Mouse (Mus musculus) forebrain, postnatal 0 days (tissue): ENCODE measurements around the gene Polrmt. TPM values are rescaled to one million over a fixed set of nuclear protein-coding genes. Genes with fewer than 3 reads are reported as not detected.

Experiments
- ATAC-seq: fragments of 200-750 bp; cut with Nextera tagmentation; 2 replicates; pipeline ENCODE4 v1.8.0; 2017; ENCODE audit warnings: mild to moderate bottlenecking, moderate library complexity
- DNase-seq: peaks from one replicate; pipeline ENCODE4 v3.0.0-alpha.2; 2015
- H3K27ac ChIP-seq: fragments of 300-500 bp; sonication (generic); 2 replicates; pipeline ENCODE4 v1.5.1; 2014; ENCODE audit warnings: low read depth, mild to moderate bottlenecking, antibody characterized with exemption, low read length, moderate library complexity, mixed read lengths
- H3K27me3 ChIP-seq: fragments of 300-500 bp; sonication (generic); 2 replicates; pipeline ENCODE4 v1.6.1; 2014; ENCODE audit warnings: mild to moderate bottlenecking, low read length, mixed read lengths; ENCODE audit not compliant: insufficient read depth
- H3K36me3 ChIP-seq: fragments of 300-500 bp; sonication (generic); 2 replicates; pipeline ENCODE4 v1.6.1; 2014; ENCODE audit warnings: mild to moderate bottlenecking, moderate library complexity; ENCODE audit not compliant: insufficient read depth
- H3K4me1 ChIP-seq: fragments of 300-500 bp; sonication (generic); 2 replicates; pipeline ENCODE4 v1.6.1; 2014; ENCODE audit warnings: antibody characterized with exemption; ENCODE audit not compliant: insufficient read depth
- H3K4me2 ChIP-seq: fragments of 300-500 bp; sonication (generic); 2 replicates; pipeline ENCODE4 v1.6.1; 2014; ENCODE audit warnings: low read depth, mild to moderate bottlenecking, moderate library complexity
- H3K4me3 ChIP-seq: fragments of 300-500 bp; sonication (generic); 2 replicates; pipeline ENCODE4 v1.5.1; 2014; ENCODE audit warnings: low read depth, low read length, mixed read lengths
- H3K9ac ChIP-seq: fragments of 300-500 bp; sonication (generic); 2 replicates; pipeline ENCODE4 v1.6.1; 2014; ENCODE audit warnings: mild to moderate bottlenecking
- H3K9me3 ChIP-seq: fragments of 300-500 bp; sonication (generic); 2 replicates; pipeline ENCODE4 v1.6.1; 2016; ENCODE audit warnings: low read length
- CTCF ChIP-seq: sonication (generic); IDR thresholded peaks from 2 replicates; pipeline ENCODE4 v1.5.1; 2016; ENCODE audit warnings: antibody characterized with exemption, control low read depth, low read depth
- WGBS: fragments of 180-500 bp; shearing (Covaris S2); extraction: QIAGEN DNeasy Blood & Tissue Kit; methylation state at CpG from one replicate; pipeline ENCODE4 v1.1.7; 2014; 5-methylcytosine and 5-hydroxymethylcytosine counted together
- polyA plus RNA-seq: library from polyadenylated mRNA; unstranded; fragments of >200 nt; fragmentation: Nextera tagmentation; extraction: Ambion mirVana; gene quantifications from 2 replicates; pipeline ENCODE4 v1.2.1, GENCODE M21; 2015
- total RNA-seq: library from RNA; depleted of rRNA; stranded (reverse); fragments of >200 nt; gene quantifications from 2 replicates; pipeline ENCODE4 v1.2.3, GENCODE M21; 2014

Polrmt gene
- total and polyA plus RNA-seq, 2 experiments from 2014 or later = 30.2 to 34.9 TPM

DNA sequence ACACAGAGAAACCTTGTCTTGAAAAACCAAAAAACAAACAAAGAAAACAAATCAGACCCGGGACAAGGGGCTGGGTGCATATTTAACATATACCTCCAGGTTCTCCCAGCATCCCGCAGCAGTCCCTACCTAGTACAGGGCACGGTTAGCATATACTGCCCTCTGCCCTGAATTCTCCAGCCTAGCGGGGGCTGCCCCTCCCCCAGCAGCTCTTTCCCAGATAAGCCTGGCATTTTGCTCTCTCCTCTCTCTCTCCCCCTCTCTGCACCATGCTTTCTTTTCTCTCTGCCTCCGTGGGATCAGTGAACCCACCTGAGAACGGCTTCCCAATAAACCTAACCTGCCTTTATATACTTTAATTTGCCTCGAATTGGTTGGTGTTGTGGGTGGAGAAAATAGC, 45.7 kb downstream of the Polrmt start:
- Histone ChIP-seq H3K4me2 (no peak overlapping the region), H3K27me3 (no peaks in the 10 kb centered on the region), H3K9me3 (no peaks in the 10 kb centered on the region), H3K27ac (no peak overlapping the region), H3K36me3 (no peaks in the 10 kb centered on the region), H3K4me1 (peaks cover 10% of the 10 kb centered on the region), H3K4me3 (no peak overlapping the region), H3K9ac (no peak overlapping the region)
- no peak for TF ChIP-seq CTCF
- 54% methylated on average over 7 of the region's 7 CpGs for WGBS
- no peak for DNase-seq
- no peak for ATAC-seq

DNA sequence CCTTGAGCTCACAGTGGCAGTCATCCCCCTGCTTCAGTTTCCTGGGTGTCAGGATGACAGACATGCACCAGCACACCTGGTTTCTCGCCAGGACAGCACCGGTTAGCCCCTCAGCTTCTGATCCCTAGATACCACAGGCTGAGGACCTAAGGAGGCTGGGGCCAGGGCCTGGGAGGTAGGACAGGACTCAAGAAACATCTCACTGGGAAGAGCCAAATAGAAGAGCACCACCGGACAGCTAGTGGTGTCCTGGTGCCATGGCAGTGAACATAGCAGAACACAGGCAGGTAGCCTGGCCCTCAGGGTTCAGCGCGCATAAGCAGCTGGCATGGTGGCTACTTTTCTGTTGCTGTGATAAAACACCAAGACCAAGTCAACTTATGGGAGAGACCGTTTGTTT, 47.9 kb downstream of the Polrmt start:
- no peak overlapping the region for H3K27ac ChIP-seq
- no peaks in the 10 kb centered on the region for H3K9me3 ChIP-seq
- H3K4me1 ChIP-seq = peaks cover 6% of the 10 kb centered on the region; the same call in 1 of the 2 replicates
- no peak overlapping the region for H3K4me3 ChIP-seq
- no peaks in the 10 kb centered on the region for H3K27me3 ChIP-seq
- H3K9ac ChIP-seq = no peak overlapping the region
- H3K36me3 ChIP-seq = no peaks in the 10 kb centered on the region
- ATAC-seq (no peak), DNase-seq (no peak)
- 92% methylated on average over 6 of the region's 6 CpGs for WGBS
- H3K4me2 ChIP-seq = no peak overlapping the region
- TF ChIP-seq CTCF = no peak

DNA sequence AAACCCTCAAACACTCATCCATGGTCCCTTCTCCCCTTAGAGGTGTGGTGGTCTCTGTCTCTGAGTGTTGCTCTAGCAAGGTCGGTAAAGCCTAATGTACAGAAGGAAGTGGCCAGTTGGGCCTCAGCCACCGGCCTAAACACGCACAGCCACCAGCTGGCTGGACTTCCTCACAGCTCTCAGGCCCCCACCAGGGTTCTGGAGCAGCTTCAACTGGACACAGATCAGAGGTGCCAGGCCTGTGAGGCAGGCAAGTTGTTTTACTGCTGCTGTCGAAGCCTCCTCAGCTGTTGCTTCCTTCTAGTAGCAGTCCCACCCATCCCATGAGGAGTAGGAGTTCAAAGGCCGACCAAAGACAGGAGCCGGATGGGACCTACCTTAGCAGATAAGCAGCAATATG, 48.5 kb downstream of the Polrmt start:
- Histone ChIP-seq H3K27me3 (no peaks in the 10 kb centered on the region), H3K4me1 (peaks cover 6% of the 10 kb centered on the region; the same call in 1 of the 2 replicates), H3K27ac (no peak overlapping the region), H3K36me3 (no peaks in the 10 kb centered on the region), H3K4me3 (no peak overlapping the region), H3K9me3 (no peaks in the 10 kb centered on the region), H3K9ac (no peak overlapping the region), H3K4me2 (no peak overlapping the region)
- no peak for TF ChIP-seq CTCF
- WGBS = 76% methylated on average over 6 of the region's 6 CpGs
- ATAC-seq (no peak), DNase-seq (no peak)

DNA sequence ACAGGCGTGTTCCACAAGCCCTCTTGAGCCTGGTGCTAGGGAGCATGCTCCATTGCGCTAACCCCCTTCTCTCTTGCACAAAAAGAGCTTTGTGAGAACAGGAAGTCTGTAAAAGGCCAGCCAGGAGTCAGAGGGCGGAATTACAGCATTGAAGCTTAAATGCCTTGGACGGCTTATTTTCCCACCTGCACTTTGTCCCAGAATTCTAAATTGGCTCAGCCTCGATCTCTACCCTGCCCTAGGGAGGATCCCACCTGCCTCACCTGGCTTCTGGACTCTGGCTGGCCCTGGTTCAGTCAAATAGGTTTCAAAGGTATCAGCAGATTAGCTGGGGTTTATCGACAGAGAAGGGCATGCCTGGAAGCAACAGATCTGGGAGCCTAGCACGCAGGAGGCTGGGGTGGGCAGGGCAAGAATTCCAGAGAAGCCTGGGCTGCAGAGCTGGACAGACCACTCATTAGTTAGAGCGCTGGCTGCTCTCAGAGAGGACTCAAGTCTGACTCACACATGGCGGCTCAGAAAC, 50.2 kb downstream of the Polrmt start:
- Histone ChIP-seq H3K4me2 (no peak overlapping the region), H3K4me1 (peaks cover 6% of the 10 kb centered on the region; the same call in 1 of the 2 replicates), H3K27me3 (no peaks in the 10 kb centered on the region), H3K9ac (no peak overlapping the region), H3K9me3 (no peaks in the 10 kb centered on the region), H3K36me3 (no peaks in the 10 kb centered on the region), H3K4me3 (no peak overlapping the region), H3K27ac (no peak overlapping the region)
- ATAC-seq (no peak), DNase-seq (no peak)
- WGBS = 64% methylated on average over 9 of the region's 9 CpGs
- TF ChIP-seq CTCF = no peak

DNA sequence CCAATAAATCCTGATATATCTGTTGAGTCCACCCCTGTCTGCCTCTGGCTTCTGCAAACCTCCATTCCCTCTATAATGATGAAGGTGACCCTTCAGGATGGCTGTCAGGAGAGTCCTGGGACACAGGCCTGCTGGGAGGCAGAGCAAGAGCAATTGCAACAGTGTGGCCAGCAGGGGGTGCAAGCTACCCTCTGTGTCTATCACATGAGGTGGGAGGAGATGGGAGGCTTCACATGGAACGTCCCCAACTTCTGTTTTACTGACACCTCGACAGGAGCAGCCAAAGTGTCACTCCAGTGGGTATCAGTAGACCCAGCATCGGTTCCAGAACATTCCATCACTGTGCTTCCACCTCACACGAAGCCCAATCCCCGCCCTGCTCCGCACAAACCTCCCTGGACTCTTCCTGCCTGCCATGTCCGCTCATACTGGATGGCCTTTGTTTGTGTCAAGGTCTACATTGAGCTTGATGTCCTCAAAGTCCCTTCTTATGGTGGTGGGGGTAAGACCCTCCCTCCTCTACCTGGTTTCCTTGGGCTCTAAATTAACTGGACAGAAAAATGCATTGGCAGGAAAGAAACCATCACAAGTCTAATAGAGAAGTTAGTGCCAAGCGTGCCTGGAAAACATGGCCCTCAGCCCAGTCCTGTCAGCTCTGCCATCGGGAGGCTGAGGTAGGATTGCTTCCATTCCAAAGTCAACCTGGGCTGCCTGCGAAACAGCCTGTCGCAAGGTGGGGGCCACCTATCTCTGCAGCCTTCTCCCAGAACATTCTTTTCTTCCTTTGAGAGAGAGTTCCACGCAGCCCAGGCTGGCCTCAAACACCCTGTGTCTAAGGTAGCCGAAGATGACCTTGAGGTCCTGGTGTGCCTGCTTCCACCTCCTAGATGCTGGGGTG, 50.9 kb downstream of the Polrmt start:
- no peak overlapping the region for H3K4me2 ChIP-seq
- H3K9me3 ChIP-seq = no peaks in the 10 kb centered on the region
- H3K36me3 ChIP-seq = no peaks in the 10 kb centered on the region
- peaks cover 6% of the 10 kb centered on the region; the same call in 1 of the 2 replicates for H3K4me1 ChIP-seq
- H3K27me3 ChIP-seq = no peaks in the 10 kb centered on the region
- no peak overlapping the region for H3K4me3 ChIP-seq
- DNase-seq (peak; percentile 57), ATAC-seq (peak; percentile 21; the same call in 1 of the 2 replicates)
- TF ChIP-seq CTCF = peak; percentile 80
- WGBS = 58% methylated on average over 13 of the region's 13 CpGs
- no peak overlapping the region for H3K27ac ChIP-seq
- H3K9ac ChIP-seq = no peak overlapping the region

DNA sequence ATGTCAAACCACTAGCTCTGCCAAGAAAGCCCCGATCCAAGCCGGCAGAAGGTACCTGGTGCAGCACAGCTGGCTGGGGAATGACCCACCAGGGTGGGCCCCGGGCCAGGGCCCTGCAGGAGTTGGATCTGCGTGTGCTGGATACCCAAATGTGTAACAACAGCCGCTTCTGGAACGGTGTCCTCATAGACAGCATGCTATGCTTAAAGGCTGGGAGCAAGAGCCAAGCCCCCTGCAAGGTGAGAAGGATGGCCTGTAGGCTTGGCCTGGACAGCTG, 52.1 kb downstream of the Polrmt start:
- WGBS = 76% methylated on average over 6 of the region's 6 CpGs
- no peak overlapping the region for H3K9ac ChIP-seq
- H3K27me3 ChIP-seq = no peaks in the 10 kb centered on the region
- H3K4me1 ChIP-seq = peaks cover 6% of the 10 kb centered on the region; the same call in 1 of the 2 replicates
- no peak overlapping the region for H3K4me3 ChIP-seq
- no peak for TF ChIP-seq CTCF
- ATAC-seq (no peak), DNase-seq (no peak)
- peaks cover 6% of the 10 kb centered on the region for H3K36me3 ChIP-seq
- no peaks in the 10 kb centered on the region for H3K9me3 ChIP-seq
- no peak overlapping the region for H3K27ac ChIP-seq
- H3K4me2 ChIP-seq = no peak overlapping the region
